Mouse (Mus musculus) kidney, postnatal 0 days (tissue): ENCODE measurements around the gene Polr3h. TPM values are rescaled to one million over a fixed set of nuclear protein-coding genes. Genes with fewer than 3 reads are reported as not detected.

Source experiments
- ATAC-seq: fragments of 200-750 bp; cut with Nextera tagmentation; replicated peaks from 2 replicates; pipeline ENCODE4 v1.8.0; 2017; ENCODE audit warnings: low read depth, moderate number of reproducible peaks, moderate TSS enrichment, moderate library complexity; ENCODE audit not compliant: low FRiP score
- DNase-seq: peaks from one replicate; pipeline ENCODE4 v3.0.0-alpha.2; 2016; ENCODE audit warnings: low spot score
- H3K27ac ChIP-seq: fragments of 300-500 bp; sonication (generic); 2 replicates; pipeline ENCODE4 v1.5.1; 2014; ENCODE audit warnings: mild to moderate bottlenecking
- H3K27me3 ChIP-seq: fragments of 300-500 bp; sonication (generic); 2 replicates; pipeline ENCODE4 v1.6.1; 2014; ENCODE audit warnings: low read length, mixed read lengths; ENCODE audit not compliant: insufficient read depth
- H3K36me3 ChIP-seq: fragments of 300-500 bp; sonication (generic); 2 replicates; pipeline ENCODE4 v1.6.1; 2014; ENCODE audit warnings: low read length, mixed read lengths; ENCODE audit not compliant: insufficient read depth
- H3K4me1 ChIP-seq: fragments of 300-500 bp; sonication (generic); replicated peaks from 2 replicates; pipeline ENCODE4 v1.6.1; 2014; ENCODE audit warnings: antibody characterized with exemption, low read length, mixed read lengths; ENCODE audit not compliant: insufficient read depth
- H3K4me2 ChIP-seq: fragments of 300-500 bp; sonication (generic); 2 replicates; pipeline ENCODE4 v1.6.1; 2014; ENCODE audit warnings: mild to moderate bottlenecking, low read length, moderate library complexity, mixed read lengths
- H3K4me3 ChIP-seq: fragments of 300-500 bp; sonication (generic); replicated peaks from 2 replicates; pipeline ENCODE4 v1.5.1; 2014; ENCODE audit warnings: low read depth, low read length
- H3K9ac ChIP-seq: fragments of 300-500 bp; sonication (generic); 2 replicates; pipeline ENCODE4 v1.6.1; 2014; ENCODE audit warnings: low read depth, low read length
- H3K9me3 ChIP-seq: fragments of 300-500 bp; sonication (generic); replicated peaks from 2 replicates; pipeline ENCODE4 v1.6.1; 2016; ENCODE audit warnings: low read length, inconsistent platforms, mixed read lengths
- CTCF ChIP-seq: IDR thresholded peaks from 2 replicates; pipeline ENCODE4 v1.5.1; 2016; ENCODE audit warnings: antibody characterized with exemption, low read depth, mild to moderate bottlenecking, moderate library complexity
- WGBS: fragments of 180-500 bp; shearing (Covaris S2); extraction: QIAGEN DNeasy Blood & Tissue Kit; methylation state at CpG from one replicate; pipeline ENCODE4 v1.1.7; 2014; 5-methylcytosine and 5-hydroxymethylcytosine counted together
- polyA plus RNA-seq: library from polyadenylated mRNA; unstranded; fragments of >200 nt; fragmentation: Nextera tagmentation; extraction: Ambion mirVana; gene quantifications from 2 replicates; pipeline ENCODE4 v1.2.1, GENCODE M21; 2015

Polr3h gene
- polyA plus RNA-seq, 1 experiment from 2014 or later: 129 TPM

GRCm38 (mm10) chr15:81858517-81859329, 67.3 kb downstream of the Polr3h start, which contains the start of gene Tob2:
Gene Tob2, minus strand, starts transcription at chr15:81858796.
- no peak for TF ChIP-seq CTCF
- Histone ChIP-seq H3K4me3 (peak within 1 kb of the TSS; percentile 83), H3K27ac (peak within 1 kb of the TSS; percentile 96), H3K4me1 (0 out of 2 replicates have a peak, but pooled peaks cover 7% of the 10 kb centered on the region), H3K27me3 (no peaks in the 10 kb centered on the region), H3K9me3 (no peaks in the 10 kb centered on the region), H3K9ac (peak within 1 kb of the TSS; percentile 88), H3K36me3 (no peaks in the 10 kb centered on the region), H3K4me2 (peak within 1 kb of the TSS; percentile 79)
- DNase-seq (peak; percentile 62), ATAC-seq (no peak; the same call in 1 of the 2 replicates)
- WGBS: under 1% methylated on average over 42 of the region's 44 CpGs

GRCm38 (mm10) chr15:81858138-81858516, 67.9 kb downstream of the Polr3h start:
- peak; percentile 92 for DNase-seq
- under 1% methylated on average over 23 of the region's 23 CpGs for WGBS
- H3K27ac ChIP-seq: peak overlapping the region; percentile 96
- no peaks in the 10 kb centered on the region for H3K27me3 ChIP-seq
- H3K4me3 ChIP-seq: peak overlapping the region; percentile 83
- peak overlapping the region; percentile 88 for H3K9ac ChIP-seq
- no peaks in the 10 kb centered on the region for H3K36me3 ChIP-seq
- TF ChIP-seq CTCF: 0 out of 2 replicates have a peak, but pooled peaks have one; percentile 6
- no peaks in the 10 kb centered on the region for H3K9me3 ChIP-seq
- H3K4me2 ChIP-seq: peak overlapping the region; percentile 79
- 0 out of 2 replicates have a peak, but pooled peaks cover 7% of the 10 kb centered on the region for H3K4me1 ChIP-seq
- ATAC-seq: peak; percentile 41

GRCm38 (mm10) chr15:81857724-81858116, 68.3 kb downstream of the Polr3h start:
- no peaks in the 10 kb centered on the region for H3K27me3 ChIP-seq
- under 1% methylated on average over 33 of the region's 33 CpGs for WGBS

GRCm38 (mm10) chr15:81856938-81857723, 68.9 kb downstream of the Polr3h start:
- Histone ChIP-seq H3K36me3 (no peaks in the 10 kb centered on the region; the same call in 1 of the 2 replicates), H3K9ac (peak overlapping the region; percentile 88), H3K27ac (peak overlapping the region; percentile 96), H3K4me2 (peak overlapping the region; percentile 79), H3K4me3 (peak overlapping the region; percentile 83), H3K27me3 (no peaks in the 10 kb centered on the region), H3K4me1 (0 out of 2 replicates have a peak, but pooled peaks cover 7% of the 10 kb centered on the region), H3K9me3 (no peaks in the 10 kb centered on the region)
- WGBS: 0% methylated on average over 14 of the region's 14 CpGs
- no peak for TF ChIP-seq CTCF
- DNase-seq (peak; percentile 30), ATAC-seq (no peak)

More at GRCm38 (mm10) chr15:81857724-81858116, 68.3 kb downstream of the Polr3h start:
- DNase-seq (peak; percentile 77), ATAC-seq (0 out of 2 replicates have a peak, but pooled peaks have one; percentile 6)
- Histone ChIP-seq H3K4me1 (0 out of 2 replicates have a peak, but pooled peaks cover 7% of the 10 kb centered on the region), H3K4me2 (peak overlapping the region; percentile 79), H3K9me3 (no peaks in the 10 kb centered on the region), H3K9ac (peak overlapping the region; percentile 88), H3K36me3 (no peaks in the 10 kb centered on the region), H3K4me3 (peak overlapping the region; percentile 83), H3K27ac (peak overlapping the region; percentile 96)
- no peak for TF ChIP-seq CTCF

DNA sequence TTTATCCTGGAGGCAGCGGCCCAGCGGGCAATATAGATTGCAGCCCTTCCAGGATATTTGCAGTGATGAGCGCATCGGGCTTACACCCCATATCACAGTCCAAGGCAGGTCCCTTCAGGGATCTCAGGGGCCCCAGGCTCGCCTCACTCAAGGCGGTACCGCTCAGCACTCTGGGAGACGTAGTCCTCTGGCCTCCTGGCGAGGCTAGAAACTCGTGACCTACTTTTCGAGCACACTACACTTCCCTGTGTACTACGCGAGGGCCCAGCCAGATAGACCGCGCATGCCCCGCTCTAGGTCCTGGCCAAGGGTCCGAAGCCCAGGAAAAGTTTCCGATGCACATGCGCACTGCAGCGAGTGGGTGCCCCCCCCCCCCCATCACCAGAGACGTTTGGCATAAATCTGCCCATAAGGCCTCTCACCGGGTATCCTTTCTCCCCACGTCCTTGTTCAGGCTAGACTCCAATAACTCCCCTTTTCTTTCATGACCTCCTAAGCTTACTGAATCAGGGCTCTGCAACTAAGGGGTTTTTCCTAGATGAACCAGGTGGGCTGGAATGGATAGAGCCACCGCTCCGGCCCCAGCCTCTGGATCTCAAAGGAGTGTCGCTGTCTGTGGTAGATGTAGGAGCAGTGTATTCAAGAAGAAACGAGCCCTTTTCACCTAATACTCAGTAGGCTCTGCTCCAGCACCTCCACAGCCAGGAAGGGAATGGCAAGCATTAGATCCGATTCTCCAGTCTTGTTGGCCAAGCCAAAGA, 69.8 kb downstream of the Polr3h start:
- no peak for TF ChIP-seq CTCF
- Histone ChIP-seq H3K27ac (peak overlapping the region; percentile 96), H3K4me1 (0 out of 2 replicates have a peak, but pooled peaks cover 7% of the 10 kb centered on the region), H3K9ac (peak overlapping the region; percentile 88), H3K4me3 (peak overlapping the region; percentile 83), H3K27me3 (no peaks in the 10 kb centered on the region), H3K4me2 (peak overlapping the region; percentile 79), H3K36me3 (peaks cover 9% of the 10 kb centered on the region), H3K9me3 (no peaks in the 10 kb centered on the region)
- under 1% methylated on average over 28 of the region's 28 CpGs for WGBS
- DNase-seq: peak; percentile 96
- ATAC-seq: peak; percentile 86
